Mouse (Mus musculus): ENCODE data around the gene Mad1l1. TPM values are rescaled to one million over a fixed set of nuclear protein-coding genes. Genes with fewer than 3 reads are reported as not detected.
A peak's percentile ranks its signal among the peaks of the same experiment; 100 is the strongest.

Gene Mad1l1
- total and polyA plus RNA-seq, 3 experiments, result 40.5 to 65.2 TPM; not detected in 1

- peak; percentile 26 for DNase-seq (ENCODE audit: low read depth, low spot score)
- no peaks in the 10 kb centered on the region for H3K27me3 ChIP-seq (ENCODE audit: control insufficient read depth in 1 of 2, insufficient read depth in 2 of 2, low read length in 2 of 2)
- H3K27ac ChIP-seq (ENCODE audit: control insufficient read depth, low read depth, low read length), result no peak overlapping the region
- no peaks in the 10 kb centered on the region for H3K9me3 ChIP-seq (replicated peaks; ENCODE audit: insufficient read depth, low read length)
- no peaks in the 10 kb centered on the region for H3K79me2 ChIP-seq (ENCODE audit: control insufficient read depth, insufficient read depth, low read length, poor library complexity)
- H3K36me3 ChIP-seq (ENCODE audit: control insufficient read depth in 1 of 2, insufficient read depth in 2 of 2, low read length in 2 of 2), result no peaks in the 10 kb centered on the region; a peak in 1 of 4 replicates
- H3K4me3 ChIP-seq (ENCODE audit: control insufficient read depth in 1 of 2, insufficient read depth in 1 of 2, low read depth in 2 of 2, low read length in 2 of 2), result no peak overlapping the region
- TF ChIP-seq ZKSCAN1 (IDR thresholded peaks at IDR 0.05; ENCODE audit: low read depth, low read length) (no peak), CTCF (IDR thresholded peaks at IDR 0.05 in 2 of 3, conservative IDR thresholded peaks at IDR 0.05 in 1 of 3; ENCODE audit: control insufficient read depth in 1 of 3, insufficient read depth in 1 of 3, low read depth in 2 of 3, low read length in 3 of 3, poor library complexity in 1 of 3, severe bottlenecking in 1 of 3) (peak; percentile 34 to 70 (median 35)), POLR2A (IDR thresholded peaks at IDR 0.05; ENCODE audit: control insufficient read depth in 1 of 2, insufficient read depth in 1 of 2, low read depth in 1 of 2, low read length in 2 of 2, poor library complexity in 1 of 2) (no peak)
- H3K4me1 ChIP-seq (ENCODE audit: control insufficient read depth in 1 of 2, insufficient read depth in 2 of 2, low read length in 2 of 2), result no peaks in the 10 kb centered on the region
- H3K9ac ChIP-seq (ENCODE audit: control insufficient read depth, low read depth, low read length, poor library complexity, severe bottlenecking), result no peak overlapping the region
These were observed 17.4 kb upstream of the Mad1l1 start for GRCm38 (mm10) chr5:140338779-140339178.

GRCm38 (mm10) chr5:140336680-140337079 is 15.3 kb upstream of the Mad1l1 start:
- no peaks in the 10 kb centered on the region for H3K27me3 ChIP-seq (ENCODE audit: control insufficient read depth in 1 of 2, insufficient read depth in 2 of 2, low read length in 2 of 2)
- peaks cover 0 to 4% of the 10 kb centered on the region in 2 experiments; a peak in 2 of 4 replicates for H3K36me3 ChIP-seq (ENCODE audit: control insufficient read depth in 1 of 2, insufficient read depth in 2 of 2, low read length in 2 of 2)
- H3K4me1 ChIP-seq (ENCODE audit: control insufficient read depth in 1 of 2, insufficient read depth in 2 of 2, low read length in 2 of 2), result peaks cover 0 to 3% of the 10 kb centered on the region in 2 experiments; a peak in 1 of 4 replicates
- DNase-seq (ENCODE audit: low read depth, low spot score), result peak; percentile 64
- H3K27ac ChIP-seq (ENCODE audit: control insufficient read depth, low read depth, low read length), result no peak overlapping the region
- no peaks in the 10 kb centered on the region; the same call in 1 of the 2 replicates for H3K79me2 ChIP-seq (ENCODE audit: control insufficient read depth, insufficient read depth, low read length, poor library complexity)
- no peak overlapping the region for H3K9ac ChIP-seq (ENCODE audit: control insufficient read depth, low read depth, low read length, poor library complexity, severe bottlenecking)
- TF ChIP-seq SMC3 (IDR thresholded peaks at IDR 0.05; ENCODE audit: low read depth, low read length) (peak; percentile 59), CTCF (IDR thresholded peaks at IDR 0.05 in 2 of 3, conservative IDR thresholded peaks at IDR 0.05 in 1 of 3; ENCODE audit: control insufficient read depth in 1 of 3, insufficient read depth in 1 of 3, low read depth in 2 of 3, low read length in 3 of 3, poor library complexity in 1 of 3, severe bottlenecking in 1 of 3) (peak; percentile 65 to 94 (median 70)), KAT2A (conservative IDR thresholded peaks at IDR 0.05; ENCODE audit: low read depth, low read length) (no peak), RAD21 (IDR thresholded peaks at IDR 0.05; ENCODE audit: low read depth, low read length) (peak; percentile 36)
- H3K9me3 ChIP-seq (replicated peaks; ENCODE audit: insufficient read depth, low read length), result no peaks in the 10 kb centered on the region
- no peak overlapping the region for H3K4me3 ChIP-seq (ENCODE audit: control insufficient read depth in 1 of 2, insufficient read depth in 1 of 2, low read depth in 2 of 2, low read length in 2 of 2)

GRCm38 (mm10) chr5:140333631-140334030 is 12.3 kb upstream of the Mad1l1 start:
- no peaks in the 10 kb centered on the region for H3K27me3 ChIP-seq (ENCODE audit: control insufficient read depth in 1 of 2, insufficient read depth in 2 of 2, low read length in 2 of 2)
- no peak overlapping the region for H3K9ac ChIP-seq (ENCODE audit: control insufficient read depth, low read depth, low read length, poor library complexity, severe bottlenecking)
- peaks cover 0 to 4% of the 10 kb centered on the region in 2 experiments; a peak in 2 of 4 replicates for H3K36me3 ChIP-seq (ENCODE audit: control insufficient read depth in 1 of 2, insufficient read depth in 2 of 2, low read length in 2 of 2)
- no peaks in the 10 kb centered on the region for H3K9me3 ChIP-seq (replicated peaks; ENCODE audit: insufficient read depth, low read length)
- peaks cover 6% of the 10 kb centered on the region; the same call in 1 of the 2 replicates for H3K79me2 ChIP-seq (ENCODE audit: control insufficient read depth, insufficient read depth, low read length, poor library complexity)
- H3K27ac ChIP-seq (ENCODE audit: control insufficient read depth, low read depth, low read length), result no peak overlapping the region
- H3K4me1 ChIP-seq (ENCODE audit: control insufficient read depth in 1 of 2, insufficient read depth in 2 of 2, low read length in 2 of 2), result peaks cover 0 to 3% of the 10 kb centered on the region in 2 experiments; a peak in 1 of 4 replicates
- no peak overlapping the region for H3K4me3 ChIP-seq (ENCODE audit: control insufficient read depth in 1 of 2, insufficient read depth in 1 of 2, low read depth in 2 of 2, low read length in 2 of 2)
- DNase-seq (ENCODE audit: low read depth, low spot score), result peak; percentile 80
- TF ChIP-seq MXI1 (IDR thresholded peaks at IDR 0.05; ENCODE audit: low read depth, low read length) (no peak), GATA1 (IDR thresholded peaks at IDR 0.05; ENCODE audit: low read depth, low read length) (no peak), NRF1 (IDR thresholded peaks at IDR 0.05; ENCODE audit: insufficient read depth, low read depth, low read length, poor library complexity, severe bottlenecking) (no peak), CHD1 (IDR thresholded peaks at IDR 0.05; ENCODE audit: low read depth, low read length) (no peak), SIN3A (IDR thresholded peaks at IDR 0.05; ENCODE audit: low read length) (no peak), RAD21 (IDR thresholded peaks at IDR 0.05; ENCODE audit: low read depth, low read length) (peak; percentile 29), USF1 (IDR thresholded peaks at IDR 0.05; ENCODE audit: low read depth, low read length) (no peak), MAFK (IDR thresholded peaks at IDR 0.05; ENCODE audit: borderline replicate concordance, low read depth, low read length) (no peak), POLR2AphosphoS2 (IDR thresholded peaks at IDR 0.05; ENCODE audit: low read length) (no peak), E2F4 (IDR thresholded peaks at IDR 0.05; ENCODE audit: borderline replicate concordance, low read depth, low read length) (no peak), RCOR1 (IDR thresholded peaks at IDR 0.05; ENCODE audit: low read depth, low read length) (no peak), ZKSCAN1 (IDR thresholded peaks at IDR 0.05; ENCODE audit: low read depth, low read length) (no peak), BHLHE40 (IDR thresholded peaks at IDR 0.05; ENCODE audit: borderline replicate concordance, low read depth, low read length) (no peak), UBTF (IDR thresholded peaks at IDR 0.05; ENCODE audit: borderline replicate concordance, insufficient read depth, low read depth, low read length) (no peak), MAZ (IDR thresholded peaks at IDR 0.05; ENCODE audit: low read depth, low read length) (no peak), TCF12 (IDR thresholded peaks at IDR 0.05; ENCODE audit: low read depth, low read length) (no peak), CTCF (IDR thresholded peaks at IDR 0.05 in 2 of 3, conservative IDR thresholded peaks at IDR 0.05 in 1 of 3; ENCODE audit: control insufficient read depth in 1 of 3, insufficient read depth in 1 of 3, low read depth in 2 of 3, low read length in 3 of 3, poor library complexity in 1 of 3, severe bottlenecking in 1 of 3) (peak; percentile 35 to 75 (median 55)), EP300 (IDR thresholded peaks at IDR 0.05; ENCODE audit: low read depth in 1 of 2, low read length in 2 of 2) (no peak), MAX (IDR thresholded peaks at IDR 0.05; ENCODE audit: low read length) (no peak), USF2 (IDR thresholded peaks at IDR 0.05; ENCODE audit: borderline replicate concordance in 1 of 2, insufficient read depth in 1 of 2, low read depth in 1 of 2, low read length in 2 of 2) (no peak), CHD2 (IDR thresholded peaks at IDR 0.05; ENCODE audit: low read length) (no peak)

All from MEL (cell line).